Mouse (Mus musculus): ENCODE measurements around the gene Lrrfip2.

- no peak for TF ChIP-seq EP300 (IDR thresholded peaks at IDR 0.05; ENCODE audit: low read depth)
- no peak for TF ChIP-seq CTCF (IDR thresholded peaks at IDR 0.05; ENCODE audit: low read depth)
These were observed 67.5 kb downstream of the Lrrfip2 start for GRCm38 (mm10) chr9:111184929-111185328.
